Mouse (Mus musculus) liver, embryonic 15.5 days (tissue): ENCODE measurements around the gene Agmat. TPM values are rescaled to one million over a fixed set of nuclear protein-coding genes. Genes with fewer than 3 reads are reported as not detected.

ENCODE experiments used
- ATAC-seq: fragments of 200-750 bp; cut with Nextera tagmentation; 2 replicates; pipeline ENCODE4 v1.8.0; 2017; ENCODE audit warnings: moderate number of reproducible peaks, mild to moderate bottlenecking, moderate library complexity; ENCODE audit not compliant: insufficient read depth
- H3K27ac ChIP-seq: fragments of 300-500 bp; sonication (generic); replicated peaks from 2 replicates; pipeline ENCODE4 v1.5.1; 2015; ENCODE audit warnings: mild to moderate bottlenecking, inconsistent platforms
- H3K27me3 ChIP-seq: fragments of 300-500 bp; sonication (generic); 2 replicates; pipeline ENCODE4 v1.6.1; 2015; ENCODE audit warnings: mild to moderate bottlenecking, inconsistent platforms
- H3K36me3 ChIP-seq: fragments of 300-500 bp; sonication (generic); replicated peaks from 2 replicates; pipeline ENCODE4 v1.6.1; 2015; ENCODE audit warnings: moderate library complexity, mild to moderate bottlenecking, inconsistent platforms
- H3K4me1 ChIP-seq: fragments of 300-500 bp; sonication (generic); replicated peaks from 2 replicates; pipeline ENCODE4 v1.6.1; 2015; ENCODE audit warnings: inconsistent platforms
- H3K4me2 ChIP-seq: fragments of 300-500 bp; sonication (generic); 2 replicates; pipeline ENCODE4 v1.6.1; 2015; ENCODE audit warnings: moderate library complexity, mild to moderate bottlenecking, inconsistent platforms
- H3K4me3 ChIP-seq: fragments of 300-500 bp; sonication (generic); replicated peaks from 2 replicates; pipeline ENCODE4 v1.5.1; 2015; ENCODE audit warnings: mild to moderate bottlenecking, inconsistent platforms
- H3K9ac ChIP-seq: fragments of 300-500 bp; sonication (generic); 2 replicates; pipeline ENCODE4 v1.6.1; 2015; ENCODE audit warnings: moderate library complexity, mild to moderate bottlenecking, inconsistent platforms
- H3K9me3 ChIP-seq: fragments of 300-500 bp; sonication (generic); replicated peaks from 2 replicates; pipeline ENCODE4 v1.6.1; 2016; ENCODE audit warnings: inconsistent platforms
- WGBS: fragments of 180-500 bp; shearing (Covaris S2); methylation state at CpG from one replicate; pipeline ENCODE4 v1.1.7; 2015; ENCODE audit warnings: mixed read lengths; ENCODE audit not compliant: insufficient replicate concordance; 5-methylcytosine and 5-hydroxymethylcytosine counted together
- polyA plus RNA-seq: library from polyadenylated mRNA; unstranded; fragments of >200 nt; fragmentation: Nextera tagmentation; extraction: Ambion mirVana; gene quantifications from 2 replicates; pipeline ENCODE4 v1.2.1, GENCODE M21; 2015

Agmat gene
- polyA plus RNA-seq, 1 experiment from 2014 or later = 20.5 TPM

DNA sequence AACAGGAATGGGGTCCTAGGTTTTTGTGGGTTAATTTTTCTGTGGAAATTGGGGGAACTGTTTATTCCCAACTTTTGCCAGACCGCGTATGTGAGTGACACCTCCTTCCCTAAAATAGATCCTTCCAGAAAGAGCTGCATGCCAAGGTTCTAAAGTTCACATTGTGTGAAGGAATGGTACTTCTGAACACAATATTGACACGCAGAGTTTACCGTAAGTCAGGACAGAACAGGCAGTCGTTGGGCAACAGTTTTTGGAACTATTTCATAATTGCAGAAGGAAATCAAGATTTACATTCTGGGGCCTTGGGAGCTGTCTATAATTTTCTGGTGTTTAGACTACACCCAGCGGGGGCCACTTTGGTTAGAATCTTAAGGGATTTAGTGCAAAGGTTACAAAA lies 24.5 kb upstream of the Agmat start:
- Histone ChIP-seq H3K4me3 (peak overlapping the region; percentile 100), H3K4me1 (peaks cover 80% of the 10 kb centered on the region), H3K27ac (peak overlapping the region; percentile 98), H3K9ac (peak overlapping the region; percentile 99), H3K36me3 (peaks cover 36% of the 10 kb centered on the region), H3K9me3 (no peaks in the 10 kb centered on the region), H3K4me2 (peak overlapping the region; percentile 94), H3K27me3 (no peaks in the 10 kb centered on the region)
- ATAC-seq = no peak
- 33% methylated on average over 6 of the region's 6 CpGs for WGBS

DNA sequence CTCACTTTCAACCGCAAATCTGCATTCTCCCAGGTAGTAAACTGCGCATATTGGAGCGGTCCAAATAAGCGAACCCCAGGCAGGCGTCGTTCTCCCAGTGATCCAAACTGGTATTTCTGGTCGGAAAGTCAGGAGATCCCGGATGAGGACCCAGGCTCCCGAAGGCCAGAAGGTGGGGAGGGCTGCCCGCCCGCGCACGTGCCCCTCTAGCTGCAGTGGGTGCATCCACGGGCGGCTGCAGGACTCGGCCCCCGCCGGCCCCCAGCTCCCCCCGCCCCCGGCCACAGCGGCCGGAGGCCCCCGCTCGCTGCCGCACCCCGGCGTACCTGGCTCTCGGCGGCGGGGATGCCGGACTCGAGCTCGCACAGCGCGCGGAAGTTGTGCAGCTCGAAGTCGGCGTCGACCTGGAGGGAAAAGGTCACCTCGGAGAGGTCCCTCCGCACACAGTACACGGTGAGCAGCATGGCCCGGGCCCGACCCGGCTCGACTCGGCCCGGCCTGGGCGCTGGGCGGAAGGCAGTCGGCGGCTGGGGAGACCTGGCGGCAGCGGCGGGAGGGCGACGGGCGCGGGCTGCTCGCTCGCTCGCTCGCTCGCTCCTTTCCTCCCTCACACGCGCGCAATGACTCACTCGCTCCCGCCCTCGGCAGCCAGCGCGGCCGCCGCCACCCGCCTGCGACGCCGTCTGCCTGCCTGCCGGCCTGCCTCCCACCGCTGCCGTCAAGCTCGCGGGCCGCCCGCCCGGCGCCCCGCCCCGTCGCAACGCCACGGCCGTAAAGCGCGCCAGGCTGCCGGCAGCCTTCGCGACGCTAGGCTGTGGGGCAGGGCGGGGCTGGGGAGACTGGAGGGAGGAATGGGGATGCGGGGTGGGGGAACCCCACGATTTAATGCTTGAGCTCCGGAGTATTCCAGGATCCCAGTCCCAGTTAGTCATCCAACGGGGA lies 23.5 kb upstream of the Agmat start, which contains the start of gene Ddi2:
Gene Ddi2, minus strand, starts transcription at position 689 of the 942 bp plus-strand sequence.
- WGBS = under 1% methylated on average over 99 of the region's 105 CpGs
- H3K4me3 ChIP-seq = peak within 1 kb of the TSS; percentile 100
- ATAC-seq = peak; percentile 87
- peak within 1 kb of the TSS; percentile 99 for H3K9ac ChIP-seq
- peaks cover 27% of the 10 kb centered on the region for H3K36me3 ChIP-seq
- no peaks in the 10 kb centered on the region for H3K9me3 ChIP-seq
- peaks cover 72% of the 10 kb centered on the region for H3K4me1 ChIP-seq
- peak within 1 kb of the TSS; percentile 94 for H3K4me2 ChIP-seq
- H3K27ac ChIP-seq = peak within 1 kb of the TSS; percentile 98
- H3K27me3 ChIP-seq = 0 out of 2 replicates have a peak, but pooled peaks cover 2% of the 10 kb centered on the region

DNA sequence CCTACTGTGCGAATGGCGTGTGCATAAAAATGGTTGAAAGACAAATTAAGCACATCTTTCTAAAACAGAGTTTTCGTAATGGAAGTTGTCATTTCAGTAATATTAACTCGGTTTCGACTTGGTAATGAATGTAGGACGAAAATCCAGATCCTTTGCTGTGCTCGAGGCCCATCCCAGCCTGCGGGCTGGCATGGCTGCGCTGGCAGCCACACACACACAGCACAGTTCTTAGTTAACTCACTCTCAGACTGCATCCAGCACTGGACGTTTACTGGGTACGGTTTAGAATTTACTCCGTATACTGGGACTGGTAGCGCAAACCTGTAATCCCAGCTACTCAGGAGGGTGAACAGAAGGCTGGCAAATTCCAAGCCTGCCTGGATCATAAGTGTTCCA lies 22.8 kb upstream of the Agmat start:
- 10% methylated on average over 13 of the region's 13 CpGs for WGBS
- ATAC-seq = peak; percentile 29; the same call in 1 of the 2 replicates
- H3K4me1 ChIP-seq = peaks cover 65% of the 10 kb centered on the region

DNA sequence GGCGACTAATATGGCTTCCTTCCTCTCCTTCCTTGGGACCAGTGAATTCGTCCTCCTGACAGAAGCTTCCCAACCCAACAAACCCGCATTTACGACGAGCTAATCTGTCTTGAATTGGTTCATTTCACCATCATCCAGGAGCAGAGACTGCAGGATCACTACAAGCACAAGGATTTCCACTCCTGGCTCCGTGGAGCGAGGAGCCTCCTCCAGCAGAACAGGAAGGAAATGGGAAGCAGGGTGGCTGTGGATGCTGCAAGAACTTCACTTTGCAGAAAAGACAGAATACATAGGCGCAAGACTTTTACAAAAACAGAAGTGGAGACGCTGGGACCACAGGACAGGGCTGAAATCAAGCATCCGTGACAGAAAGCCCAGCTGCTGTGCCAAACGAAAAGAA lies 21.9 kb upstream of the Agmat start:
- Histone ChIP-seq H3K27ac (peak overlapping the region; percentile 29; the same call in 1 of the 2 replicates), H3K36me3 (peaks cover 17% of the 10 kb centered on the region), H3K9me3 (no peaks in the 10 kb centered on the region), H3K9ac (no peak overlapping the region), H3K27me3 (peaks cover 14% of the 10 kb centered on the region; the same call in 1 of the 2 replicates), H3K4me2 (peak overlapping the region; percentile 38; the same call in 1 of the 2 replicates), H3K4me1 (peaks cover 64% of the 10 kb centered on the region), H3K4me3 (no peak overlapping the region)
- 35% methylated on average over 11 of the region's 11 CpGs for WGBS
- no peak for ATAC-seq

More for the DNA sequence above, 22.8 kb upstream of the Agmat start:
- Histone ChIP-seq H3K9ac (peak overlapping the region; percentile 99), H3K27me3 (0 out of 2 replicates have a peak, but pooled peaks cover 7% of the 10 kb centered on the region), H3K4me2 (peak overlapping the region; percentile 94), H3K36me3 (peaks cover 24% of the 10 kb centered on the region), H3K9me3 (no peaks in the 10 kb centered on the region), H3K4me3 (peak overlapping the region; percentile 100), H3K27ac (peak overlapping the region; percentile 98)

DNA sequence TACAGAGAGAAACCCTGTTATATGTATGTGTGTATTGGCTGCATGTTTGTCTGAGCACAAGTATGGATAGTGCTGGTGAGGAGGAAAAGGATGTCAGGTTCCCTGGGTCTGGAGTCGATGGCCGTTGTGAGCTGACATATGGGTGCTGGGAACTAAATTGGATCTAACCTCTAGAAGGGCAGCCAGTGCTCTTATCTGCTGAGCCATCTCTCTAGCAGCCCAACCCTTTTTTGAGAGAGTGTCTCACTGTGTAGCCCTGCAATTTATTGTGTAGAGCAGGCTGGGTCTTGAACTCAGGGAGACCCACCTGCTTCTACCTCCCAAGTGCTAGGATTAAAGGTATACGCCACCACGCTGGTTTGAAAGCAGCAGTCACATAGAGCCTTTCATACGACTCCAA lies 21.2 kb upstream of the Agmat start:
- Histone ChIP-seq H3K9me3 (no peaks in the 10 kb centered on the region), H3K36me3 (peaks cover 10% of the 10 kb centered on the region), H3K27ac (peak overlapping the region; percentile 30; the same call in 1 of the 2 replicates), H3K27me3 (peaks cover 17% of the 10 kb centered on the region; the same call in 1 of the 2 replicates), H3K4me1 (peaks cover 63% of the 10 kb centered on the region), H3K9ac (no peak overlapping the region), H3K4me2 (no peak overlapping the region), H3K4me3 (no peak overlapping the region)
- ATAC-seq = no peak
- 67% methylated on average over 5 of the region's 5 CpGs for WGBS

DNA sequence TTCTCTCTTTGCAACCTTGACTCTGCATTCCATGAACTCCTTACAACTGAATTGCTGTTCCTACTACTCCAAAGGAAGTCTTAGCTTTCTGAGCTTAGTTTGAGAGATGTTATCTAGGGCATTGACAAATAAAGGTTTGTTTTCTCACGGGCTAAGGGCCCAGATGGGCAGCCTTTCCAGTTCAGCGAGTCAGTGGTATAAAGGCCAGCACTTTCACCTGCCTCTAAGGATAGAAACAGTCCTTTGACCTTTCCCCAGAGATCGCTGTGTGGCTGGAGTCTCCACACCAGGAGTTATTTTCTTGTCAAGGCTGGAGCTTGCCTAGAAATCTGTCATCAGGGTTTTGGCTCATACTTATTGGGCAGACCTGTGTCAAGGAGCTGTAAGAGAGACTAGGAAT lies 20.7 kb upstream of the Agmat start:
- peaks cover 63% of the 10 kb centered on the region for H3K4me1 ChIP-seq
- 45% methylated on average over 3 of the region's 3 CpGs for WGBS
- no peak overlapping the region for H3K9ac ChIP-seq
- no peak overlapping the region for H3K4me3 ChIP-seq
- H3K27me3 ChIP-seq = peaks cover 17% of the 10 kb centered on the region; the same call in 1 of the 2 replicates
- H3K27ac ChIP-seq = peak overlapping the region; percentile 30; the same call in 1 of the 2 replicates
- H3K9me3 ChIP-seq = no peaks in the 10 kb centered on the region
- no peak for ATAC-seq
- peaks cover 5% of the 10 kb centered on the region for H3K36me3 ChIP-seq
- H3K4me2 ChIP-seq = no peak overlapping the region

DNA sequence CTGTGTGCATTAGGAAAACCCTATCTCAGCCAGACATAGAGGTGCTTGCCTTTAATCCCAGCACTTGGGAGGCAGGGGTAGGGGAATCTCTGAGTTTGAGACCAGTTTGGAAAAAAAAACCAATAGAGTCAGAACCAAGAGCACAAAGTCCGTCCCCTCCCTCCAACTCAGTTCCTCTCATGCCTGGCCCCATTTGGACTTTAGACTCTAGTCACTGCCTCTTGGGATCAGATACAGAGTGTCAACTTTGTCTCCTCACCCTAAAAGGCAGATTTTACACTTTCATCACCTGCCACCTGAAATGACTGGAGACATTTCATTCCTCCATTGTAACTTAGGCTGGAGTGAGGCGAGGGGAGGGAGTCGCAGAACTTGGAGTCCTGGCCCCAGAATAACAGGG lies 17.2 kb upstream of the Agmat start:
- peaks cover 17% of the 10 kb centered on the region; the same call in 1 of the 2 replicates for H3K27me3 ChIP-seq
- no peaks in the 10 kb centered on the region for H3K36me3 ChIP-seq
- H3K27ac ChIP-seq = peak overlapping the region; percentile 58
- no peak overlapping the region for H3K4me3 ChIP-seq
- H3K4me2 ChIP-seq = no peak overlapping the region
- peaks cover 55% of the 10 kb centered on the region for H3K4me1 ChIP-seq
- no peak for ATAC-seq
- 67% methylated on average over 3 of the region's 3 CpGs for WGBS
- H3K9ac ChIP-seq = no peak overlapping the region
- H3K9me3 ChIP-seq = no peaks in the 10 kb centered on the region

DNA sequence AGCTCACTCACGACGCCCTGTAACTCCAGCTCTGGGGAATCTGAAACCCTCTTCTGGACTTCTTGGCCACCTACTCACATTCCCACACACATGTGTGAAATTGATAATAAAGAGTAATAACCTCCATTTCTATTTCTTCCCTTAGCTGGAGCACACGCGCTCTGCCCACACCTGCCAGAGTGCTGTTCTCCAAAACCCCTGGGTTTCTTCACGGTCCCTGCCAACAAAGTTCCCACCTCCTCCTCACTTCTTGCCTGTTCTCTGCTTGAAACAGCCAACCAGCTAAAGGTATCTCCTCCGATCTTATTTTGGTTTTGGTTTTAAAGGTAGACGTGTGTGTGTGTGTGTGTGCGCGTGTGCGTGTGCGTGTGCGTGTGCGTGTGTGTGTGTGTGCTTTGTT lies 16.1 kb upstream of the Agmat start:
- 81% methylated on average over 13 of the region's 13 CpGs for WGBS

DNA sequence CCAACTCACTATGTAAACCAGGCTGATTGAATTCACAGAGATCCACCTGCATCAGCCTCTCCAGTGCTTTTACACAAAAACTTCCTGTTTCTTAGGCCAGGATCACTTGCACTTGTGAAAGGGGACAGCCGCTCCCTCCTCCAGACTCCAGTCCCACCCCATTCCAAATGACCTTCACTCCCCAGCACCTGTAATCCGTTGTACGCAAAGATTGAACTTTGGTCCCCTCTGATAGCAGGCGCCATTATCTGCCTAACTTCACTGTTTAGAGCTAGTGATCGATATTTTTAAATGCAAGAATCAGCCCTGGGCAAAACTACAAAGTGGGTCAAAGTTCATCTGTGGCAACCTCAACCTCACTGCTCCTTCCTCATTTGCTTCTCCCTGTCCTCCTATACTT lies 14.7 kb upstream of the Agmat start:
- peak overlapping the region; percentile 29; the same call in 1 of the 2 replicates for H3K27ac ChIP-seq
- WGBS = 60% methylated on average over 5 of the region's 5 CpGs
- no peak overlapping the region for H3K9ac ChIP-seq
- no peak overlapping the region for H3K4me2 ChIP-seq
- H3K4me3 ChIP-seq = no peak overlapping the region
- ATAC-seq = peak; percentile 27
- H3K36me3 ChIP-seq = no peaks in the 10 kb centered on the region
- no peaks in the 10 kb centered on the region for H3K9me3 ChIP-seq
- H3K4me1 ChIP-seq = peaks cover 45% of the 10 kb centered on the region
- peaks cover 17% of the 10 kb centered on the region; the same call in 1 of the 2 replicates for H3K27me3 ChIP-seq

More for the DNA sequence above, 16.1 kb upstream of the Agmat start:
- Histone ChIP-seq H3K4me2 (no peak overlapping the region), H3K9ac (no peak overlapping the region), H3K4me1 (peaks cover 55% of the 10 kb centered on the region), H3K9me3 (no peaks in the 10 kb centered on the region), H3K36me3 (no peaks in the 10 kb centered on the region), H3K27me3 (peaks cover 17% of the 10 kb centered on the region; the same call in 1 of the 2 replicates), H3K27ac (no peak overlapping the region), H3K4me3 (no peak overlapping the region)
- no peak for ATAC-seq

DNA sequence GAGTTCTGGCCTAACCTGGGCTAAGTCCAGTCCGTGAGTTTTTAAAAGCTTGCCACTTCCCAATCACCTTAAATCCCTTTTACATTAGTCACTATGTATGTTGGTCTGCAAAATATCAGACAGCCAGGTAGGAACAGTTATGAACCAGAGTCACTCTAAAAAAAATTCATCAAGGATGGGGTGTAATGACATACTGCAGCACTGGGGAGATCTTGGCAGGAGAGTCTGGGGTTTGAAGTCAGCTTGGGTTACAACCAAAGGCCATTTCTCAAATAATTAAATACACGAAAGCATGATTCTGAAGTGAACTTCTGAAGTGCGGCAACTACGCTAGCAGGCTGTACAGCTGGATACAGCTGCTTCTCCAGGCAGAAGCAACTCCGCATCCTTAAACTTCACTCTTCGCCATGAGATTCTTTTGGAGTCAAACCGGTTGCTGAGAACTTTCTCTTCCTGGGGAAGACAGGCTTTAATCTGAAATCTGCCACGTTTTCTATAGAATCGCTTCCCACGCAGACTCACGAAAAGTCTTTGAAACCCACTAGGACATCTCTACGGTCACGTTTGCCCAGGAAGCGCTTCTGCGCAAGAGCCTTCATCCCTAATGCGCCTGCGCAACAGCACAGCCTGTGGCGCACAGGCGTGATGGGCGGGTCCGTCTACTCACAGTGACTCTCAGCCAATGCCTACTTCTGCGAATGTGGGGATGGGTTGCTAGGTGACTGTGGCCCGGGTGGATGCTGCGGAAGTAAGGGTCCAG lies 11.8 kb upstream of the Agmat start:
- peak; percentile 85 for ATAC-seq
- peaks cover 3% of the 10 kb centered on the region; the same call in 1 of the 2 replicates for H3K27me3 ChIP-seq
- peak overlapping the region; percentile 44 for H3K4me3 ChIP-seq
- peak overlapping the region; percentile 6; the same call in 1 of the 2 replicates for H3K9ac ChIP-seq
- H3K4me2 ChIP-seq = peak overlapping the region; percentile 66
- peak overlapping the region; percentile 46 for H3K27ac ChIP-seq
- no peaks in the 10 kb centered on the region for H3K36me3 ChIP-seq
- peaks cover 35% of the 10 kb centered on the region for H3K4me1 ChIP-seq
- 9% methylated on average over 24 of the region's 24 CpGs for WGBS
- no peaks in the 10 kb centered on the region for H3K9me3 ChIP-seq
